Mouse (Mus musculus): ENCODE results near the gene Arg1. TPM values are rescaled to one million over a fixed set of nuclear protein-coding genes. Genes with fewer than 3 reads are reported as not detected.

Gene Arg1
- polyA plus RNA-seq, 1 experiment = 0.55 TPM

DNA sequence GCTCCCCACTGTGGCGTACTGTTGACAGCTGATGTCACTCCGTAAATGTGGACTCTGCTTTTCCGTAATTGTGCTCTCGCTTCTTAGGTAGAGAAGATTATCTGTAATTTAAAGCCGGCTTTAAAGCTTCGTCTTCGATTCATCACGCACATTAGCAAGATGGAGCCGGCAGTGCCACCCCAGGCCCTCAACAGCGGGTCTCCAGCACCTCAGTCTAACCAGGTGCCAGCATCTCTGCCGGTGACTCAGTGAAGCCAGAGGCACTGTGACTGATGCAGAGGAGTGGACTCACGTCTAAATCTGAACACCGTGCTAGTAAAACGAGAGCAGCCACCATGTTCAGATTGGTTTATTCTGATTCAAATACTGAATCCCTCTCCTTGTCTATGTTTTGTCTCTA, 14.7 kb downstream of the Arg1 start:
- no peak for DNase-seq (ENCODE audit: low spot score)

DNA sequence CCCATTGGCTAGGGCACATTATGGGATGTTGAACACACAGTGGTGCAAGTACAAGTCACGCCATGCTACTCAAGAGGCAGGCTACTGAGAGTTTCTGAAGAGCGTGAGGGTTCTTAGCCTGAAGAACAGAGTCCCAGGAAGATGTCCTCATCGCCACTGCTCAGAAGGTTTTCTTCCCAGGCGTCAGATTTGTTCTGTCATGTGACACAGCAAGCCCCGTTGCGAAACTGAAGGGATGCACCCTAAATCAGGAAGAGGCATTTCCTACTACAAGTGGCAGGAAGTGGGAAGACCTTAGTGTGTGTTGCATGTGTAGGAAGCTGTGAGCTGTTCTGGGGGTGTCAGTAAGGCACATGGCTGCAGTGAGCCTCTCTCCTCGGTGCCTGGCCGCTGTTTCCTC, 16.1 kb downstream of the Arg1 start:
- DNase-seq (ENCODE audit: low spot score) = no peak

DNA sequence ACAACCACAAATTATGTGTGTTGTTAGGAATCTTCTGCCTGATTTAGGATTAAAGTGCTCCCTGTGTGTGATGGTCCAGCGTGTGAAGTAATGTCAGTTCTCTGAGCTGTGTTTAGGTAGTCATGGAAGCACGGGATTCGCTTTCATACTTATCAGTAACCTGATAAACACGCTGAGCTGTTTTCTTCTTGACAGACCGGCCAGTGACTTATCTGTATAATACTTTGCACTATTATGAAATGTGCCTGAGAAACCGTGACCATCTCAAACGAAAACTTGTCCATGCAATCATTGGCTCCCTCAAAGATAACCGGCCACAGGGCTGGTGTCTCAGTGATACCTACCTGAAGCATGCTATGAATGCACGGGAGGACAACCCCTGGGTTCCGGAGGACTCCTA, 21.7 kb downstream of the Arg1 start:
- DNase-seq (ENCODE audit: low spot score) = no peak

DNA sequence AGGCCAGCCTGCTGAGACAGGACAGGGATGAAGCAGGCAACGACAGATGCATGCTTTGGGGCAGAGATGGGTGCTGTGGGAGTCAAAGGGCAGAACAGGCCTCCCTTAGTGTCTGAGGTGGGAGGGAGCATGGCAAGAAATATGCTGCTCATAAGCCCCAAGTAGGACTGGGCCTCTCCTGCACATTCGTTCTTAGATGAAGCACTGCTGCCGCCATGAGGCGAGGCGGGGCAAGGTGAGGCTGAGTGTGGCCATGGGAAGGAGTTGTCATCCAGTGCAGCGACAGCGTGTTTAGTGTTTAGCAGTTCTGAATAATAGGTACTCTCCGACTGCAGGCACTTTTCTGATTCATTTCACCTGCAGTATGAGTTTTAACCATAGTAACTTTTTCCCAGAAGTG, 31.4 kb downstream of the Arg1 start:
- DNase-seq (ENCODE audit: low spot score) = no peak

- no peak for DNase-seq (ENCODE audit: low spot score)
Measured at GRCm38 (mm10) chr10:24888343-24888742, 38.9 kb downstream of the Arg1 start.

GRCm38 (mm10) chr10:24886008-24886407, 41.3 kb downstream of the Arg1 start:
- DNase-seq (ENCODE audit: low spot score) = no peak

DNA sequence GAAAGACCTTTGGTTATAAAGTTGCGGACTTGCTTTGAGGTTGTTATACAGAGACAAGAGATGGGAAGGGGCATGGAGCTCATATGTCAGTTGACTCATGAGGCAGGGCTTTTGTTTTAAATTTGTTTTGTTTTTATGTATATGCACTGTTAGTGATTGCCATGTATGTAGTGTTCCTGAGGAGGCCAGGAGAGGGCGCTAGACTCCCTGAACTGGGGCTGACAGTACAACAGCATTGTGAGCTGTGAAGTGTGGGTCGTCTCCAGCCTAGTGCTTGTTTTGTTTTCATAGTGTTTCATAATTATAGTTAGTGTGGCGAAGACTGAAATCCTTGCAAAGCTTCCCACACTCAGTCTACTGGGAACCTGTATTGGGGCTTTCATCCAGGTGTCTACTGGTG, 53.7 kb downstream of the Arg1 start:
- DNase-seq (ENCODE audit: low spot score) = no peak

DNA sequence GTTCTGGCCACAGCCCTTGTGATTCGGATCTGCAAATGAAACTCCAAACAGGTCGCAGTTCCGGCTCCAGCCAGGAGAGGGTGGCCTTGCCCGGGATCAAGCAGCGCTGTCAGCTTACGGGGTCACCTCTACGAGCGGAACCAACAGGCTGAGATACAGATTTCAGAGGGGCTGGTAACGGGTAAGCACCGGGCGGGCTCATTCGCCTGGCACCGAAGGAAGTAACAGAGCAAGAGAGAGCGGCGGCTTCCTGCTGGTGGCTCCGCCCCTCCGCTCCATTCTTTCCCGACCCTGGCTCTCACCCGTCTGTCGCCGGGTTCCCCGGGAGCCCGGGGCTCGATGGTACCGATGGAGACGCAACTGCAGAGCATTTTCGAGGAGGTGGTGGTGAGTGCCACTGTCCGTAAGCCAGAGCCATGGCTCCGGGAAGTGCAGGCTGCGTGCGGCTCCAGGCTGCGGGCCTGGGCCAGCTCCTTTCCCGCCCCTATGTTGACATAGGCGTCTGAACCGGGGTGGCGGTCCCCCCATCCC, 57.5 kb downstream of the Arg1 start, which contains the start of gene Med23:
Gene Med23 (plus strand): TSS at position 227 of the 531 bp plus-strand sequence.
- DNase-seq (ENCODE audit: low spot score) = peak; percentile 96

Other genes starting within 250 kb of the Arg1 start
- 10.2 and 14.5 TPM in 2 replicates for gene Enpp1, start 215.3 kb downstream of the Arg1 start, polyA plus RNA-seq (2012; rRNA removed)
- gene Enpp3, start 84.7 kb downstream of the Arg1 start, polyA plus RNA-seq (2012; rRNA removed) = 6.6 and 10.0 TPM in 2 replicates
- 18.2 and 19.7 TPM in 2 replicates for gene Med23, start 57.5 kb downstream of the Arg1 start, polyA plus RNA-seq (2012; rRNA removed)